Mouse (Mus musculus) embryo, embryonic 11 days (tissue): ENCODE measurements around the gene Tspan11.

Experiments
- DNase-seq: peaks from one replicate; pipeline ENCODE4 v3.0.0-alpha.2; 2015

The Tspan11 gene

DNA sequence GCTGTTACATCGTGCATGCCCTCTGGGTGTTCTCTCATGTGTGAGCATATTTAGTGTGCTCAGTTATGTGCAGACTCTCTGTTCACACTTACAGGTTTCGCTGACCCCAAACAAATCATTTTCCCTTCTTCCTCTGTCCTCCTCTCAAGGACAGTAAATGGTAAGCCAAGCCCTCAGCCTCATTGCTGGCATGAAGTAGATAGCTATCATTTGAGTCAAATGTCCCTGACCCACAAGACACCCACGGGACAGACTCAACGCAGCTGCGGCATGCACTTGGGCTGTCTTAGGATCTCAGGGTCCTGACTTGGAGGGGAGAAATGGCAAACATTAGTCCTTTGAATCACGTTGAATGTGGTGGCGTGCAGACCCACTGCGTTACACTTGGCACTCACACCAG lies 55.0 kb downstream of the Tspan11 start:
- DNase-seq, result no peak

DNA sequence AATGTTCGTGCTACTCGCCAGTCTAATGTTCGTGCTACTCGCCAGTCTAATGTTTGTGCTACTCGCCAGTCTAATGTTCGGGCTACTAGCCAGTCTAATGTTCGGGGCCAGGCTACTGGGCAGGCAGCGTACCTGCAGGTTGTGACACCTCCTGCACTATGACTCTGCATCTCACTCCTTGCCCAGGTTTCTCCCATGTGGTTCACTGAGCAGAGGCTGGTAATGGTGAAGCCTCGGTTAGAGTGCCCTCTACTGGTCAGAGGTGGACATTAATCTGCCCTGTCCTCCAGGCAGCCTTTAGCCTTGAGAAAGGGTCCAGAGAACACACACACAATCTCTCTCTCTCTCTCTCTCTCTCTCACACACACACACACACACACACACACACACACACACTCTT lies 58.3 kb downstream of the Tspan11 start:
- peak; percentile 85 for DNase-seq

- no peak for DNase-seq
Measured at GRCm38 (mm10) chr6:127948656-127949055, 61.3 kb downstream of the Tspan11 start.

DNA sequence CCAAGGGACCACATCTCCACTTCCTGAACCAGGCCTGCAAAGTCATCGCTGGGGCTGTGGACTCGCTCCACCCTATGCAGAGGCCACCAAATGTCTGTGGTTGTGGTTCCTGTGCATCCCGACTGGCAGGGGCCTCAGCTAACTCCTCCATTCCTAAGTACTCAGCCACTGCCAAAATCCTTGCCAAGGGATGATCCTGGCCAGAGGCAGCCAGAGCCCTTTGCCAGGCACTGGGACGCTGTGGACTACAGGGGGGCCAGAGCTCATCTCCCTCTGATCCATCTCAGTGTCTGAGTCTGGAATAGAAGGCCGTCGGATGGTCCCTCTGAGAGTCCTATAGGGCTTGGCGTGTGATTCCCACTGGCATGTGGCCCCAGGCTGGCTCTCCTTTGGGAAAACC lies 62.5 kb downstream of the Tspan11 start:
- DNase-seq, result no peak

- no peak for DNase-seq
Measured at GRCm38 (mm10) chr6:127953071-127953470, 65.7 kb downstream of the Tspan11 start.

DNA sequence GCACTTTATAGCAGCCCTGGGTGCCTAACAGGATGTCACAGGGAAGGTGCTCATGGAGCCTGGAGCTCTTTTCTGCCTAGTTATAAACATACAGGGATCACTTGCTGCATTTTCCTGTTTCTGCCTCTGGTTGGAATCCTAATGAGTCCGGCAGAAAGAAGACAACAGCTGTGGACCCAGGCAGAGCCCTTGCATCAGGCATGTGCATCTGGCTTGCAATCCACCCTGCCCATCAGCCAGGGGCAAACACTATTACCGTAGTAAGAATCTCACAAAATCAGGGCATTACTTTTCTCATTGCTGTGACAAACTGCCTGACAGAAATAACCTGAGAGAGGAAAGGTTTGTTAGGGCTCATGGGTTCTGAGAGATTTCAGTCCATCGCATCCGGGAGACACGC lies 68.8 kb downstream of the Tspan11 start:
- DNase-seq, result no peak

DNA sequence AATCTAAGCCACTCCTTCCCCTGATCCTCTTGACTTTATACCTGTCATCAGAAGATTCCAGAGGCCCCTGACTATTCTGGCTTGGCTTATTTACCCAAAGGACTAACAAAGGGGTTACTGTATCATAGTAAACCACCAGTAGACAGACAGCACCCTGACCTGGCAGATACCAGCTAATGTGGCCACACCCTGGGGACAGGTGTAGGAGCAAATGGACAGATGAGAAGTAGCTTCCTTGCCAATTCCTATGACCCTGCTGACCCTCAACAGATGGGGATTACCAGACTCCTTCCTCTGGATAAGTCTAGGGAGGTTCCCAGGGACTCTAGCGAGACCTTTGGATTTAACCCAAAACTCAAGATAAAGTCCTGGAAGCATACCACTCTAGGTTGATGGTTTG lies 72.8 kb downstream of the Tspan11 start:
- DNase-seq, result no peak

DNA sequence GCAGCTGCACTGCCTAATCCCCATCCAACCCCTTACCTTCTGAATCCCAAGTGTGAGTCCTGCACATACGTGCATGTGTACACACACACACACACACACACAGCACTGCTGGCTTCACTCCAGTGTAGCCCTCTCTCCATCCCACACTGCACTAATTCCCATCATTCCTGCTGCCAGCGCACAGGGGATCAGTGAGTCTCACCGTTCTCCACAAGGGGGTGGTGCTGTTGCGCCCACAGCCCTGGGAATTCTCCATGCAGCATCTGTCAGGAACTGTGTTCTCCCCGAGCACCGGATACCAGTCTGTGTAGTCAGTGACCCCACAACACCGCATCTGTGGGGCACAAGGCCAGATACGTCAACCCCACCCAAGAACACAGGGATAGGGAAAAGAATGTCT lies 78.1 kb downstream of the Tspan11 start:
- peak; percentile 51 for DNase-seq

DNA sequence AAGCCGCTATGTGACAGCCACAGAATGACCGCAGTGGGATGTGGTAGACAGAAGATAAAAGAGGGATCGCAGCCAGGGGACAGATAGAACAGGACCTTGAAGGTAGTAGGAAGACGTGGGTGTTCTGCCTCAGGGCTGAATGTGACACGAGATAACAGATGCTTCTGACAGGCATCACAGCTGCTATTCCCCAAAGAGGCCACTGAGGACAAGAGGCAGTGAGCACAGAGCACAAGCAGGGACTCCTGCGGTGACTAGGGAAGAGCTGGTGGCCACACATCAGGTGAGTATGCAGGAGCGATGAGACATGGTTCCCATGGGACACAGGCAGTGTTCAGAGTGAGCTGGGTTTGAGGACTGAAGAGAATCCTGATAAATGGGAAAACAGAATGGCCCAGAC lies 82.3 kb downstream of the Tspan11 start:
- DNase-seq, result no peak

GRCm38 (mm10) chr6:127970120-127970519 lies 82.7 kb downstream of the Tspan11 start:
- DNase-seq, result peak; percentile 84

GRCm38 (mm10) chr6:127970848-127971247 lies 83.5 kb downstream of the Tspan11 start:
- DNase-seq, result no peak

DNA sequence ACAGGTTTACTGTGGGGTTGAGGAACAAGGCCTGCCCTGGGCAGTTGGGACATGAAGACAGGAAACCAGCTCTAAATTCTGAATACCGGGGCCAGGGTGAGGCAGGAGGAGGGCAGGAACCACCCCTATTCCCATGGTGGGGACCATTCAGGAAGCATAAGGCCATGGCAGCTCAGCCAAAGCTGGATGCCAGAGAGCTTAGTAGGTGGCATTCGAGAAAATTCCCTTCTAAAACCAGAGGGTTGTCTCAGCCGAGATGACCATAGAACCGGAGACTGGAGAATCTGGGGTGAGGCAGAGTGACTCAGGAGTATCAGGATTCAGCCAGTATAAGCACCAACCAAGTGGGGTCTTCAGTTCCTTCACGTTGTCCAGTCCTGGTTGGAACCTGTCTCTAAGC lies 84.5 kb downstream of the Tspan11 start:
- DNase-seq, result no peak

GRCm38 (mm10) chr6:127973553-127973952 lies 86.2 kb downstream of the Tspan11 start:
- no peak for DNase-seq

- peak; percentile 42 for DNase-seq
Measured at GRCm38 (mm10) chr6:127974000-127974399, 86.6 kb downstream of the Tspan11 start.

GRCm38 (mm10) chr6:127976695-127977094 lies 89.3 kb downstream of the Tspan11 start:
- DNase-seq, result no peak

- no peak for DNase-seq
Measured at GRCm38 (mm10) chr6:127978941-127979340, 91.6 kb downstream of the Tspan11 start.

- no peak for DNase-seq
Measured at GRCm38 (mm10) chr6:127979831-127980230, 92.4 kb downstream of the Tspan11 start.

GRCm38 (mm10) chr6:127980381-127981045 lies 93.1 kb downstream of the Tspan11 start:
- peak; percentile 49 for DNase-seq

DNA sequence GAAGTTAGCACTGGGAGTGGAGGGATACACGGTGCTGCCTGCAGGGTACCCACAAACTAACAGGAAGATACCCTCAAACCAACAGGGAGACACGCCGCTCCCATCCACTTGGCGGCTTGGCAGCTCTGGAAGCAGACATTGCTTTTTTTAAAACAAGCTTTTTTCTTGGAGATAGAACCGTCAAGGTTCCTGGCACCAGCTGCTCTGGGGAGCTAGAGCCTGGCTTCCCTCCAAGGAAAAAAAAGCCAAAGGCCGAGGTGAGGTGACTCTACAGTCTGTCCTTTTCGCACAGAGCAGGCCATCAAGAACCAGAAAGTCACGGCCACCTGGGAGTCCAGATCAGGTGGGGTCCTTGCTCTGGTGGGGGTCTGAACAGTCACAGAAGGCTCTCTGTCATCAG lies 93.8 kb downstream of the Tspan11 start:
- no peak for DNase-seq

DNA sequence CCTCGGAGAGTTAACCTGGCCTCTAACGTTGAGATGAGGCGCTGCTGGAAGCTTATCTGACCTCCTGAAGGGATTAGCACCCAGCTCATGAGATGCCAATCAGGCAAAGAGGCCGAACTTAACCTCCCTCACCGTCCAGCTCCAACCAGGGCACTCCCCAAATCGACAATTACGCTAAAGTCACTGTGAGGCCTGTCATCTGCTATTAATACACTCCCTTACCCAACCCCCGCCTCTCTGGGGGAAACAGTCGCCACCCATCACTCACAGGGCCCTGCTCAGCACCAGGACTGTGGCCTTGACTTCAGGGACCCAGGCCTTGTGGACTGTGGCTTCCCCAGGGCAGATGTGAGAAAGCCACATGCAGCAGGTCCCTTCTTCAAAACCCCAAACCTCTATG lies 99.0 kb downstream of the Tspan11 start:
- DNase-seq, result no peak

DNA sequence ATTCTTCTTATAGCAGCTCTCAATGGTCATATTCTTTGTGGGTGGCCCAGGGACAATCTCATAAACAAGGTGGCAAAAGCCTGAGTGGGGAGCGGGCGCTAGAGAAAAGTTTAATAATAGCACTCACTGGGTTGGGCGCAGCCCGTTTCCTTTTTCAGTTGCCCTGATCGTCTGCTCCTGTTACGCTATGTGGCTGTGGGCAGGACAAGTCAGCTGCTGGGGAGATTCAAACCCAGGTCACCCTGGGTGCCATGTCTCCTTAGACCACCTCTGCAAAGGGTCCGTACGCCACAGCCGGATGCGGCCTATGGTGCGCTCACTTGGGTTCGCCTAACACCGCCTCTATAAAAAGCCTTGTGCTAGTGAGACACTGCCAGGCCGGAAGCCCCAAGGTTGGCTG lies 100.0 kb downstream of the Tspan11 start:
- DNase-seq, result no peak

DNA sequence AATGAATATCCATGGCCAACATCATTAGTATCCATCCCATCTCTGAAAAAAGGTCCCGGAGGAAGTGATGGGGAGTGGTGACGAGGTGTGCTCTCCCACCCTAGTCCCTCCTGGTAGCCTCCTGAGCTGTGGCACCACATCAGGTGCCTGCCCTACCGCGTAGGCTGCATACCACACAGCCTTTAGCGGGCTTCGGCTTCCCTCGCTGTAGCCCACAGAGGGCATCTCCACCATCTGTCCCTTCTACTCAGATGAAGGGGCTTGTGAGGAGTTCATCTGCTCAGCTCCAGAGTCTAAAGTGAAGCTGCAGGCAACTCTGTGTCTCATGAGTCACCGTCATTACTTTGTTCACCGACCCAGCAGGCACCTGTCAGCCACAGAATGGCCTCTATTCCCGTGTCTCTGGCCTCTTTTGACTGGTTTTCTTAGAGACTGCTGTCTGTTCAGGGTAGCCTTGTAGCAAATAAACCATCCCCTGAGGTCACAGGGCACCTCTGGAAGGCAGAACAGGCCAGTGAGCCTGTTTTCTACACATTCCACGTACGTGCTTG lies 101.6 kb downstream of the Tspan11 start:
- DNase-seq, result no peak

GRCm38 (mm10) chr6:127989624-127990212 lies 102.3 kb downstream of the Tspan11 start:
- DNase-seq, result no peak

- no peak for DNase-seq
Measured at GRCm38 (mm10) chr6:127991509-127992176, 104.3 kb downstream of the Tspan11 start.
